Mouse (Mus musculus) cerebellum, adult 9-10 months (tissue): ENCODE data around the gene Kcnip1.

ENCODE experiments used
- DNase-seq: peaks from one replicate; pipeline ENCODE4 v3.0.0; 2022

Kcnip1 gene

GRCm38 (mm10) chr11:33748754-33749153, 244.2 kb downstream of the Kcnip1 start:
- no peak for DNase-seq

- peak; percentile 67 for DNase-seq
These were observed 245.5 kb downstream of the Kcnip1 start for GRCm38 (mm10) chr11:33747402-33747955.

GRCm38 (mm10) chr11:33746402-33746801, 246.6 kb downstream of the Kcnip1 start:
- no peak for DNase-seq

- DNase-seq, result no peak
These were observed 247.1 kb downstream of the Kcnip1 start for GRCm38 (mm10) chr11:33745821-33746329.

- DNase-seq, result no peak
These were observed 248.5 kb downstream of the Kcnip1 start for GRCm38 (mm10) chr11:33744429-33744828.

- no peak for DNase-seq
These were observed 252.8 kb downstream of the Kcnip1 start for GRCm38 (mm10) chr11:33740187-33740586.

- DNase-seq, result no peak
These were observed 256.5 kb downstream of the Kcnip1 start for GRCm38 (mm10) chr11:33736426-33736825.

GRCm38 (mm10) chr11:33733269-33733668, 259.7 kb downstream of the Kcnip1 start:
- DNase-seq, result peak; percentile 82

GRCm38 (mm10) chr11:33732358-33732757, 260.6 kb downstream of the Kcnip1 start:
- no peak for DNase-seq

GRCm38 (mm10) chr11:33721297-33721696, 271.7 kb downstream of the Kcnip1 start:
- peak; percentile 43 for DNase-seq

GRCm38 (mm10) chr11:33706777-33707176, 286.2 kb downstream of the Kcnip1 start:
- DNase-seq, result no peak

GRCm38 (mm10) chr11:33701958-33702459, 290.9 kb downstream of the Kcnip1 start:
- DNase-seq, result no peak

GRCm38 (mm10) chr11:33701236-33701957, 291.6 kb downstream of the Kcnip1 start:
- DNase-seq, result no peak

GRCm38 (mm10) chr11:33700725-33701124, 292.2 kb downstream of the Kcnip1 start:
- DNase-seq, result no peak

- DNase-seq, result no peak
These were observed 302.8 kb downstream of the Kcnip1 start for GRCm38 (mm10) chr11:33690181-33690580.

GRCm38 (mm10) chr11:33685904-33686303, 307.0 kb downstream of the Kcnip1 start:
- DNase-seq, result peak; percentile 18

GRCm38 (mm10) chr11:33680151-33680550, 312.8 kb downstream of the Kcnip1 start:
- DNase-seq, result no peak

GRCm38 (mm10) chr11:33670105-33670965, 322.6 kb downstream of the Kcnip1 start:
- no peak for DNase-seq

GRCm38 (mm10) chr11:33668376-33668775, 324.6 kb downstream of the Kcnip1 start:
- DNase-seq, result no peak

GRCm38 (mm10) chr11:33663599-33663998, 329.4 kb downstream of the Kcnip1 start:
- no peak for DNase-seq

- DNase-seq, result no peak
These were observed 332.7 kb downstream of the Kcnip1 start for GRCm38 (mm10) chr11:33660016-33660913.
